Mouse (Mus musculus): Measurements from ENCODE around the gene Fam228b. TPM values are rescaled to one million over a fixed set of nuclear protein-coding genes. Genes with fewer than 3 reads are reported as not detected.

Fam228b gene
- total RNA-seq, 2 experiments from 2014 or later = 19.5 to 25.1 TPM

Other genes starting within 250 kb of the Fam228b start
- 10 to 100 TPM; 58.3 to 65.3 TPM for gene Itsn2, start 176.6 kb downstream of the Fam228b start, total RNA-seq (2021)
- not detected for gene Gm3625, start 176.3 kb downstream of the Fam228b start, total RNA-seq (2021)
- 1 to 10 TPM; 1.7 to 2.4 TPM for gene Fam228a, start 30.8 kb downstream of the Fam228b start, total RNA-seq (2021)
- gene Pfn4, start 245 bp downstream of the Fam228b start, total RNA-seq (2021) = 10 to 100 TPM; 12.8 to 13.7 TPM
- gene Sf3b6, start 48.3 kb upstream of the Fam228b start, total RNA-seq (2021) = 100 to 1,000 TPM in 1 of 2 experiments, 10 to 100 TPM in 1; 85.5 to 104 TPM
- 100 to 1,000 TPM; 115 to 124 TPM for gene Fkbp1b, start 72.3 kb upstream of the Fam228b start, total RNA-seq (2021)
- 10 to 100 TPM; 11.4 to 12.1 TPM for gene Wdcp, start 74.0 kb upstream of the Fam228b start, total RNA-seq (2021)
- gene Mfsd2b, start 105.1 kb upstream of the Fam228b start, total RNA-seq (2021) = under 1 TPM; 0.76 to 0.82 TPM
- 10 to 100 TPM; 39.7 to 45.4 TPM for gene Ubxn2a, start 138.4 kb upstream of the Fam228b start, total RNA-seq (2021)
- 10 to 100 TPM; 30.6 to 32.3 TPM for gene Atad2b, start 148.1 kb upstream of the Fam228b start, total RNA-seq (2021)